In genomic region chr10:58382621-58383101, GRCm38 (mm10) we compare ENCODE assay signal across 8 mouse cellular contexts. TPM values are rescaled to one million over a fixed set of nuclear protein-coding genes. Genes with fewer than 3 reads are reported as not detected.
DNase-seq lines count a peak whose midpoint lies in the region; ATAC-seq and TF ChIP-seq lines count a peak whose summit lies in the region.

No protein-coding gene starts in this region.

- peak overlapping the region; percentile 54; the same call in 1 of the 2 replicates for H3K27ac ChIP-seq in kidney, postnatal 0 days
- peak overlapping the region; percentile 74 for H3K27ac ChIP-seq in embryonic facial prominence, embryonic 14.5 days (replicated peaks; ENCODE audit: low read depth, low read length)
- peak overlapping the region; percentile 68 for H3K27ac ChIP-seq in intestine, embryonic 16.5 days (ENCODE audit: low read length)
- peak overlapping the region; percentile 2 for H3K27ac ChIP-seq in neural tube, embryonic 15.5 days (replicated peaks)

- peak; percentile 66 for DNase-seq in kidney, postnatal 0 days (ENCODE audit: low spot score)
- no peak for DNase-seq in kidney, adult 11 months
- peak; percentile 58 for DNase-seq in embryonic facial prominence, embryonic 14.5 days (ENCODE audit: low spot score)
- DNase-seq in thymus, postnatal 10 days (ENCODE audit: low spot score in 2 of 2): no peak
- DNase-seq in ovary, adult 18-20 months (ENCODE audit: low spot score): no peak
- no peak for DNase-seq in urinary bladder, postnatal 10 days (ENCODE audit: low spot score)

- H3K27me3 ChIP-seq in kidney, postnatal 0 days (ENCODE audit: insufficient read depth, low read length): no peaks in the 10 kb centered on the region
- H3K27me3 ChIP-seq in embryonic facial prominence, embryonic 14.5 days (replicated peaks; ENCODE audit: control insufficient read depth, insufficient read depth, low read length): no peaks in the 10 kb centered on the region
- H3K27me3 ChIP-seq in intestine, embryonic 16.5 days (replicated peaks; ENCODE audit: control insufficient read depth, insufficient read depth, low read length): no peaks in the 10 kb centered on the region
- no peaks in the 10 kb centered on the region for H3K27me3 ChIP-seq in neural tube, embryonic 15.5 days (replicated peaks)

- TF ChIP-seq CTCF in kidney, postnatal 0 days (IDR thresholded peaks at IDR 0.05; ENCODE audit: low read depth): peak; percentile 26; the same call in 1 of the 2 replicates

- WGBS in kidney, postnatal 0 days: 17% methylated on average over 3 of the region's 3 CpGs
- 22% methylated on average over 3 of the region's 3 CpGs for WGBS in embryonic facial prominence, embryonic 14.5 days
- WGBS in intestine, embryonic 16.5 days: 20% methylated on average over 3 of the region's 3 CpGs
- 2% methylated on average over 3 of the region's 3 CpGs for WGBS in neural tube, embryonic 15.5 days

- no peaks in the 10 kb centered on the region for H3K36me3 ChIP-seq in kidney, postnatal 0 days (ENCODE audit: insufficient read depth, low read length)
- no peaks in the 10 kb centered on the region for H3K36me3 ChIP-seq in embryonic facial prominence, embryonic 14.5 days (ENCODE audit: control insufficient read depth, insufficient read depth, low read length)
- no peaks in the 10 kb centered on the region for H3K36me3 ChIP-seq in intestine, embryonic 16.5 days (ENCODE audit: control insufficient read depth, insufficient read depth, low read length)
- H3K36me3 ChIP-seq in neural tube, embryonic 15.5 days: no peaks in the 10 kb centered on the region

- H3K4me2 ChIP-seq in kidney, postnatal 0 days (ENCODE audit: low read length): no peak overlapping the region
- H3K4me2 ChIP-seq in embryonic facial prominence, embryonic 14.5 days (ENCODE audit: low read depth, low read length): no peak overlapping the region
- no peak overlapping the region for H3K4me2 ChIP-seq in intestine, embryonic 16.5 days (ENCODE audit: low read depth, low read length)
- H3K4me2 ChIP-seq in neural tube, embryonic 15.5 days: no peak overlapping the region

- H3K9ac ChIP-seq in kidney, postnatal 0 days (ENCODE audit: low read depth, low read length): no peak overlapping the region
- no peak overlapping the region for H3K9ac ChIP-seq in embryonic facial prominence, embryonic 14.5 days (ENCODE audit: low read depth, low read length)
- no peak overlapping the region for H3K9ac ChIP-seq in intestine, embryonic 16.5 days (ENCODE audit: low read depth, low read length)
- no peak overlapping the region for H3K9ac ChIP-seq in neural tube, embryonic 15.5 days (replicated peaks)

- no peaks in the 10 kb centered on the region for H3K9me3 ChIP-seq in kidney, postnatal 0 days (replicated peaks; ENCODE audit: low read length)
- no peaks in the 10 kb centered on the region for H3K9me3 ChIP-seq in embryonic facial prominence, embryonic 14.5 days (ENCODE audit: control insufficient read depth, low read length)
- no peaks in the 10 kb centered on the region for H3K9me3 ChIP-seq in intestine, embryonic 16.5 days (ENCODE audit: control insufficient read depth, low read length)
- H3K9me3 ChIP-seq in neural tube, embryonic 15.5 days (replicated peaks): no peaks in the 10 kb centered on the region

- no peak overlapping the region for H3K4me3 ChIP-seq in kidney, postnatal 0 days (replicated peaks; ENCODE audit: low read depth, low read length)
- no peak overlapping the region for H3K4me3 ChIP-seq in embryonic facial prominence, embryonic 14.5 days (ENCODE audit: low read depth, low read length)
- H3K4me3 ChIP-seq in intestine, embryonic 16.5 days (ENCODE audit: low read length): no peak overlapping the region
- H3K4me3 ChIP-seq in neural tube, embryonic 15.5 days (replicated peaks): no peak overlapping the region

- H3K4me1 ChIP-seq in kidney, postnatal 0 days (replicated peaks; ENCODE audit: insufficient read depth, low read length): peaks cover 5% of the 10 kb centered on the region; the same call in 1 of the 2 replicates
- peaks cover 12% of the 10 kb centered on the region for H3K4me1 ChIP-seq in embryonic facial prominence, embryonic 14.5 days (ENCODE audit: control insufficient read depth, insufficient read depth, low read length)
- peaks cover 16% of the 10 kb centered on the region for H3K4me1 ChIP-seq in intestine, embryonic 16.5 days (ENCODE audit: control insufficient read depth, insufficient read depth, low read length)
- H3K4me1 ChIP-seq in neural tube, embryonic 15.5 days: peaks cover 31% of the 10 kb centered on the region

- ATAC-seq in kidney, postnatal 0 days (replicated peaks; ENCODE audit: low FRiP score, low read depth): no peak
- ATAC-seq in embryonic facial prominence, embryonic 14.5 days (ENCODE audit: low read depth): peak; percentile 42; the same call in 1 of the 2 replicates
- peak; percentile 47; the same call in 1 of the 2 replicates for ATAC-seq in intestine, embryonic 16.5 days
- ATAC-seq in neural tube, embryonic 15.5 days (ENCODE audit: low FRiP score): peak; percentile 38; the same call in 1 of the 2 replicates

RNA-seq across cellular contexts. Expression of gene Lims1, which starts 59.4 kb away (rescaled TPM):
- 143 and 159 TPM in 2 replicates for polyA plus RNA-seq in kidney, postnatal 0 days (2015; fragmentation: Nextera tagmentation; extraction: Ambion mirVana)
- 121 and 135 TPM in 2 replicates for polyA plus RNA-seq in embryonic facial prominence, embryonic 14.5 days (2014; fragmentation: Nextera tagmentation; extraction: Ambion mirVana)
- polyA plus RNA-seq in intestine, embryonic 16.5 days (2015; fragmentation: Nextera tagmentation; extraction: Ambion mirVana): 120 and 124 TPM in 2 replicates
- polyA plus RNA-seq in neural tube, embryonic 15.5 days (2015; fragmentation: Nextera tagmentation; extraction: Ambion mirVana): 56.6 and 86.2 TPM in 2 replicates

Comparison
In these comparisons a context has a peak if more than half of its experiments do, and no peak if none do; other contexts are left out.
1. DNase-seq: peak in kidney, postnatal 0 days (single experiment) and embryonic facial prominence, embryonic 14.5 days (single experiment); none in kidney, adult 11 months (single experiment), thymus, postnatal 10 days (0 of 2), ovary, adult 18-20 months (single experiment) and urinary bladder, postnatal 10 days (single experiment).
2. H3K27ac ChIP-seq: peak in every context shown above with its lines; median percentile 74 in embryonic facial prominence, embryonic 14.5 days; 68 in intestine, embryonic 16.5 days; 54 in kidney, postnatal 0 days; 2 in neural tube, embryonic 15.5 days.